Mouse (Mus musculus) cortical plate, adult 2 months (tissue): ENCODE data around the gene Tmtc1.

Experiments
- CTCF ChIP-seq: fragments of 200-500 bp; IDR thresholded peaks from 2 replicates; pipeline ENCODE4 v1.5.1; 2011; ENCODE audit warnings: mild to moderate bottlenecking, control low read depth, low read length; ENCODE audit not compliant: insufficient read depth; ENCODE audit errors: extremely low read depth
- POLR2A ChIP-seq: fragments of 200-500 bp; IDR thresholded peaks from 2 replicates; pipeline ENCODE4 v1.6.1; 2011; ENCODE audit warnings: mild to moderate bottlenecking, low read length, control low read depth; ENCODE audit not compliant: insufficient read depth; ENCODE audit errors: extremely low read depth

- TF ChIP-seq POLR2A (peak; percentile 64), CTCF (no peak)
Observed at GRCm38 (mm10) chr6:148211897-148212680, 232.1 kb downstream of the Tmtc1 start, which contains the start of gene Ergic2.
